Mouse (Mus musculus) ES-E14 (cell line): ENCODE results near the gene Itpr2.

Experiments
- CHD2 ChIP-seq: IDR thresholded peaks from 2 replicates; pipeline ENCODE4 v1.6.1; 2014; ENCODE audit warnings: mild to moderate bottlenecking, low read depth, low read length, inconsistent platforms
- HCFC1 ChIP-seq: IDR thresholded peaks from 2 replicates; pipeline ENCODE4 v1.6.1; 2012; ENCODE audit warnings: low read length, inconsistent platforms, borderline replicate concordance; ENCODE audit not compliant: insufficient read depth
- MAFK ChIP-seq: IDR thresholded peaks from 2 replicates; pipeline ENCODE4 v1.6.1; 2014; ENCODE audit warnings: mild to moderate bottlenecking, low read depth, low read length, inconsistent platforms; ENCODE audit not compliant: insufficient read depth
- ZC3H11A ChIP-seq: IDR thresholded peaks from 2 replicates; pipeline ENCODE4 v1.6.1; 2012; ENCODE audit warnings: low read depth, mild to moderate bottlenecking, inconsistent platforms, low read length, borderline replicate concordance

DNA sequence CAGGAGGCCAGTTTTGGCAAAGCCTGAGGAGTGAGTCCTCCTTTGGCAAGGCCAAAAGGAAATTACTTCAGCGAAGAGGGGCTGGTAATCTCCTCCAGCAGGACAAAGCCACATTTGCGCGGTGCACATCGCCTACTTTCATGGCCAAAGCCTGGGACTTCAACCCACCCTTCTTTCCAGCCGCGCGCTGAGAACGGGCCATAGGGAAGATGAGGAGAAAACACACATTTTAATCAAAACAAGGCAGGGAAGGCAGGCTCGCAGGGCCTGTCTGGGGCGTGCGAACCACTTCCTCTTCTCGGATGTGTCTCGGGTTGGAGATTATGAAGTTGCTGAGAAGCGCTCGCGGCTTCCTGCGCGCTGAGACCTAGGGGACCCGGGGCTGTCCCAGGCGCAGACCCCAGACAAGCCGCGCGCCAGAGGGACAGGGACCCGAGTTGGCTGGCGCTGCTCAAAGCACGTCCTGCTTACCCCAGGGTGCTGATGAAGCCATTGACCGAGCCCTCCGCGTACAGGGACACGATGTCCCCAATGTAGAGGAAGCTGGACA lies 632 bp downstream of the Itpr2 start:
- no peak for TF ChIP-seq HCFC1
- TF ChIP-seq ZC3H11A = no peak
- TF ChIP-seq MAFK = no peak
- TF ChIP-seq CHD2 = no peak
